Comparison of ENCODE assay signal across 13 mouse cellular contexts in genomic region chr10:29402656-29403268, GRCm38 (mm10). TPM values are rescaled to one million over a fixed set of nuclear protein-coding genes. Genes with fewer than 3 reads are reported as not detected.
DNase-seq lines count a peak whose midpoint lies in the region; ATAC-seq lines count a peak whose summit lies in the region.
"Had no signal": no experiment of that assay in that cellular context is flagged by ENCODE, and none has a peak within 500 bp of the region (broad histone marks: within the 10 kb centered on the region; RNA-seq: fewer than 3 reads in every experiment).

No protein-coding gene starts in this region.

- no peaks in the 10 kb centered on the region for H3K27me3 ChIP-seq in forebrain, embryonic 14.5 days (replicated peaks; ENCODE audit: control insufficient read depth, insufficient read depth, low read length)
- no peaks in the 10 kb centered on the region for H3K27me3 ChIP-seq in forebrain, embryonic 11.5 days (ENCODE audit: control insufficient read depth, insufficient read depth, low read length)
- no peaks in the 10 kb centered on the region for H3K27me3 ChIP-seq in kidney, embryonic 15.5 days

- no peaks in the 10 kb centered on the region for H3K4me1 ChIP-seq in forebrain, embryonic 14.5 days (ENCODE audit: control insufficient read depth, insufficient read depth, low read length)
- H3K4me1 ChIP-seq in forebrain, embryonic 11.5 days (replicated peaks; ENCODE audit: control insufficient read depth, insufficient read depth, low read length), result no peaks in the 10 kb centered on the region
- H3K4me1 ChIP-seq in kidney, embryonic 15.5 days, result no peaks in the 10 kb centered on the region

- H3K27ac ChIP-seq in forebrain, embryonic 14.5 days (ENCODE audit: low read depth, low read length), result no peak overlapping the region
- H3K27ac ChIP-seq in forebrain, embryonic 11.5 days (ENCODE audit: low read depth, low read length), result no peak overlapping the region
- H3K27ac ChIP-seq in kidney, embryonic 15.5 days, result no peak overlapping the region
- H3K27ac ChIP-seq: gastrocnemius, adult 2 months had no signal

- H3K36me3 ChIP-seq in forebrain, embryonic 14.5 days (ENCODE audit: control insufficient read depth, insufficient read depth, low read length), result no peaks in the 10 kb centered on the region
- no peaks in the 10 kb centered on the region for H3K36me3 ChIP-seq in forebrain, embryonic 11.5 days (ENCODE audit: control insufficient read depth, insufficient read depth, low read length)
- H3K36me3 ChIP-seq in kidney, embryonic 15.5 days, result no peaks in the 10 kb centered on the region

- peak; percentile 63 for DNase-seq in forebrain, embryonic 14.5 days (ENCODE audit: low spot score)
- DNase-seq in forebrain, embryonic 11.5 days (ENCODE audit: low spot score), result no peak
- DNase-seq in kidney, postnatal 14 days, result no peak
- peak; percentile 40 for DNase-seq in testis, postnatal 10 days (ENCODE audit: low spot score)
- no peak for DNase-seq in testis, postnatal 14 days (ENCODE audit: low spot score)
- no peak for DNase-seq in T-cell, adult 2 months (ENCODE audit: low spot score)
- no peak for DNase-seq in urinary bladder, postnatal 36 days (ENCODE audit: low spot score in 2 of 2)
- DNase-seq: cerebellum, adult 8-10 months; gastrocnemius, adult 2 months; heart, postnatal 4 days; lung, adult 2 months; thymus, postnatal 25 days had no signal

- WGBS in forebrain, embryonic 14.5 days, result 26% methylated on average over 8 of the region's 8 CpGs
- WGBS in forebrain, embryonic 11.5 days, result 52% methylated on average over 8 of the region's 8 CpGs
- WGBS in kidney, embryonic 15.5 days, result 22% methylated on average over 8 of the region's 8 CpGs

- H3K4me2 ChIP-seq in forebrain, embryonic 14.5 days (ENCODE audit: low read length), result no peak overlapping the region
- H3K4me2 ChIP-seq in forebrain, embryonic 11.5 days (ENCODE audit: low read depth, low read length, severe bottlenecking), result no peak overlapping the region
- H3K4me2 ChIP-seq in kidney, embryonic 15.5 days, result peak overlapping the region; percentile 22; the same call in 1 of the 2 replicates

- H3K9me3 ChIP-seq in forebrain, embryonic 14.5 days (replicated peaks; ENCODE audit: control insufficient read depth, low read length), result no peaks in the 10 kb centered on the region
- no peaks in the 10 kb centered on the region for H3K9me3 ChIP-seq in forebrain, embryonic 11.5 days (ENCODE audit: control insufficient read depth, low read length)
- H3K9me3 ChIP-seq in kidney, embryonic 15.5 days (replicated peaks), result no peaks in the 10 kb centered on the region

- no peak overlapping the region for H3K9ac ChIP-seq in forebrain, embryonic 14.5 days (ENCODE audit: low read length)
- H3K9ac ChIP-seq in forebrain, embryonic 11.5 days (ENCODE audit: low read length), result no peak overlapping the region
- H3K9ac ChIP-seq in kidney, embryonic 15.5 days, result no peak overlapping the region

- H3K4me3 ChIP-seq in forebrain, embryonic 14.5 days (ENCODE audit: low read depth, low read length), result no peak overlapping the region
- H3K4me3 ChIP-seq in forebrain, embryonic 11.5 days (ENCODE audit: low read depth, low read length), result no peak overlapping the region
- H3K4me3 ChIP-seq in kidney, embryonic 15.5 days (replicated peaks), result no peak overlapping the region
- H3K4me3 ChIP-seq: gastrocnemius, adult 2 months had no signal

- ATAC-seq in forebrain, embryonic 14.5 days, result peak; percentile 60; the same call in 1 of the 2 replicates
- ATAC-seq in forebrain, embryonic 11.5 days (replicated peaks; ENCODE audit: low FRiP score), result no peak
- ATAC-seq in kidney, embryonic 15.5 days (replicated peaks; ENCODE audit: low FRiP score), result peak; percentile 66; the same call in 1 of the 2 replicates

RNA-seq across cellular contexts. Expression of gene Rnf146, which starts 40.5 kb away (rescaled TPM):
- polyA plus RNA-seq in forebrain, embryonic 14.5 days (2014; fragmentation: Nextera tagmentation; extraction: Ambion mirVana), result 71.0 and 80.3 TPM in 2 replicates
- 56.5 and 62.1 TPM in 2 replicates for polyA plus RNA-seq in forebrain, embryonic 11.5 days (2014; fragmentation: Nextera tagmentation; extraction: Ambion mirVana)
- 52.0 and 60.3 TPM in 2 replicates for polyA plus RNA-seq in kidney, embryonic 15.5 days (2015; fragmentation: Nextera tagmentation; extraction: Ambion mirVana)

Comparison
In these comparisons a context has a peak if more than half of its experiments do, and no peak if none do; other contexts are left out.
1. DNase-seq: peak in forebrain, embryonic 14.5 days (single experiment) and testis, postnatal 10 days (single experiment); none in forebrain, embryonic 11.5 days (single experiment), kidney, postnatal 14 days (single experiment), testis, postnatal 14 days (single experiment), T-cell, adult 2 months (single experiment) and urinary bladder, postnatal 36 days (0 of 2).